Comparison of ENCODE assay signal across 14 mouse cellular contexts in the genomic region with DNA sequence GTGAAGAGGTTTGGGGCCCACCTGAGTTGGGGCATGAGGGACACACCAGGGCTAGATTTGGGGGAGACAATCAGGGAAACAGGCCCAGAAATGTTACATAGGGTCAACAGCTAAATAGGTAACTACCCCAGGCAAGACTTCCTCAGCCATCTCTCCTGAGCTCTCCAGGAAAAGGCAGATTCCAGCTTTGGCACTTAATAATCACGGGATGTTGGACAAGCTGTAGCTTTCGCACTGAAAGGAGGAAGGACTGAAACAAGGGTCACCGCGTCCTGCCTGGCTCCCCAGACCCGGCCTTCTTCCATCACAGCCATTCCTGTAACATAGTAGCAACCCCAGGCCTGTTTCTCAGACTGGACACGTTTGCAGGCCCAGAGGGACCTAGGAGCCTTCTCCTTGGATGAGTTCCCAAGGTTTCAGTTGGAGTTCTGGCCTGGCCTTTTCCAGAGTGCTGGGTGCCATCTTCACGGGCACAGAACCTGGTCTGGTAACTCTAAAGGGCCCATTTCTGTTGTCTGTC. TPM values are rescaled to one million over a fixed set of nuclear protein-coding genes. Genes with fewer than 3 reads are reported as not detected.
DNase-seq lines count a peak whose midpoint lies in the region; ATAC-seq and TF ChIP-seq lines count a peak whose summit lies in the region.
"Had no signal": no experiment of that assay in that cellular context is flagged by ENCODE, and none has a peak within 500 bp of the region (broad histone marks: within the 10 kb centered on the region; RNA-seq: fewer than 3 reads in every experiment).

No protein-coding gene starts in this region.

- no peak overlapping the region for H3K4me2 ChIP-seq in heart, postnatal 0 days (ENCODE audit: low read depth, low read length)
- H3K4me2 ChIP-seq in intestine, embryonic 15.5 days (replicated peaks), result no peak overlapping the region
- H3K4me2 ChIP-seq: liver, embryonic 13.5 days; midbrain, embryonic 15.5 days; neural tube, embryonic 13.5 days had no signal

- no peaks in the 10 kb centered on the region for H3K36me3 ChIP-seq in heart, postnatal 0 days (replicated peaks; ENCODE audit: control insufficient read depth, insufficient read depth, low read length)
- H3K36me3 ChIP-seq in spleen, adult 2 months (ENCODE audit: control insufficient read depth, insufficient read depth, low read length), result no peaks in the 10 kb centered on the region
- H3K36me3 ChIP-seq in intestine, embryonic 15.5 days, result no peaks in the 10 kb centered on the region
- H3K36me3 ChIP-seq: liver, embryonic 13.5 days; midbrain, embryonic 15.5 days; neural tube, embryonic 13.5 days had no signal

- H3K4me1 ChIP-seq in heart, postnatal 0 days (ENCODE audit: control insufficient read depth, insufficient read depth), result peaks cover 18% of the 10 kb centered on the region
- H3K4me1 ChIP-seq in spleen, adult 2 months (ENCODE audit: control insufficient read depth, insufficient read depth, insufficient read length), result no peaks in the 10 kb centered on the region
- H3K4me1 ChIP-seq in intestine, embryonic 15.5 days (replicated peaks), result peaks cover 3% of the 10 kb centered on the region; the same call in 1 of the 2 replicates
- H3K4me1 ChIP-seq: liver, embryonic 13.5 days had no signal

- TF ChIP-seq POLR2A in spleen, adult 2 months (IDR thresholded peaks at IDR 0.05; ENCODE audit: low read depth, low read length), result no peak

- no peak for TF ChIP-seq EP300 in heart, postnatal 0 days (IDR thresholded peaks at IDR 0.05; ENCODE audit: low read depth)

- WGBS in heart, postnatal 0 days, result 66% methylated on average over 7 of the region's 7 CpGs
- 89% methylated on average over 7 of the region's 7 CpGs for WGBS in spleen, adult 2 months
- 82% methylated on average over 7 of the region's 7 CpGs for WGBS in intestine, embryonic 15.5 days

- H3K27ac ChIP-seq in heart, postnatal 0 days (ENCODE audit: low read depth), result peak overlapping the region; percentile 77
- H3K27ac ChIP-seq in spleen, adult 2 months (ENCODE audit: insufficient read depth, low read length), result 0 out of 2 replicates have a peak overlapping the region, but pooled peaks have one; percentile 39
- peak overlapping the region; percentile 67 for H3K27ac ChIP-seq in intestine, embryonic 15.5 days
- H3K27ac ChIP-seq: liver, embryonic 13.5 days; midbrain, embryonic 15.5 days; neural tube, embryonic 13.5 days had no signal

- H3K9me3 ChIP-seq in heart, postnatal 0 days (replicated peaks; ENCODE audit: control insufficient read depth, low read length), result no peaks in the 10 kb centered on the region
- no peaks in the 10 kb centered on the region for H3K9me3 ChIP-seq in intestine, embryonic 15.5 days
- H3K9me3 ChIP-seq: liver, embryonic 13.5 days; midbrain, embryonic 15.5 days; neural tube, embryonic 13.5 days had no signal

- no peak overlapping the region for H3K9ac ChIP-seq in heart, postnatal 0 days (replicated peaks; ENCODE audit: low read depth, low read length)
- no peak overlapping the region for H3K9ac ChIP-seq in intestine, embryonic 15.5 days
- H3K9ac ChIP-seq: liver, embryonic 13.5 days; midbrain, embryonic 15.5 days; neural tube, embryonic 13.5 days had no signal

- no peak for ATAC-seq in heart, postnatal 0 days (ENCODE audit: insufficient read depth, low read depth)
- no peak for ATAC-seq in intestine, embryonic 15.5 days
- ATAC-seq: midbrain, embryonic 15.5 days had no signal

- no peak overlapping the region for H3K4me3 ChIP-seq in heart, postnatal 0 days (ENCODE audit: low read depth, low read length)
- no peak overlapping the region for H3K4me3 ChIP-seq in spleen, adult 2 months (ENCODE audit: extremely low read depth, insufficient read depth, insufficient read length)
- no peak overlapping the region for H3K4me3 ChIP-seq in intestine, embryonic 15.5 days (replicated peaks)
- H3K4me3 ChIP-seq: liver, embryonic 13.5 days; midbrain, embryonic 15.5 days; neural tube, embryonic 13.5 days had no signal

- no peak for TF ChIP-seq CTCF in heart, postnatal 0 days (IDR thresholded peaks at IDR 0.05; ENCODE audit: low read depth)
- no peak for TF ChIP-seq CTCF in spleen, adult 2 months (IDR thresholded peaks at IDR 0.05; ENCODE audit: extremely low read depth, insufficient read depth, insufficient read length, insufficient replicate concordance)

- H3K27me3 ChIP-seq in heart, postnatal 0 days (ENCODE audit: control insufficient read depth, insufficient read depth, low read length), result no peaks in the 10 kb centered on the region
- H3K27me3 ChIP-seq in spleen, adult 2 months (ENCODE audit: control insufficient read depth, insufficient read depth, low read length), result no peaks in the 10 kb centered on the region
- H3K27me3 ChIP-seq in intestine, embryonic 15.5 days (replicated peaks), result no peaks in the 10 kb centered on the region
- H3K27me3 ChIP-seq: liver, embryonic 13.5 days; midbrain, embryonic 15.5 days; neural tube, embryonic 13.5 days had no signal

- DNase-seq in heart, postnatal 0 days (ENCODE audit: low spot score), result no peak
- no peak for DNase-seq in heart, adult 18-20 months
- no peak for DNase-seq in spleen, adult 2 months (ENCODE audit: low read depth in 1 of 2, low spot score in 2 of 2)
- DNase-seq in spleen, adult 12 weeks (ENCODE audit: low spot score), result no peak
- DNase-seq in testis, postnatal 14 days (ENCODE audit: low spot score), result peak; percentile 58
- no peak for DNase-seq in cerebellum, postnatal 14 days
- DNase-seq: adrenal gland, adult 8-10 months; kidney, adult 11 months; liver, embryonic 13.5 days had no signal

RNA-seq across cellular contexts. Expression of a gene that starts 42.2 kb away (rescaled TPM):
- total RNA-seq in heart, postnatal 0 days (2014; rRNA removed; ENCODE audit: low replicate concordance), result not detected in 2 replicates
- not detected in 2 replicates for polyA plus RNA-seq in heart, postnatal 0 days (2015; fragmentation: Nextera tagmentation; extraction: Ambion mirVana)
- total RNA-seq in heart, adult 18-20 months (2021), result not detected
- not detected in 2 replicates for polyA plus RNA-seq in spleen, adult 2 months (2012; rRNA removed)
- polyA plus RNA-seq in intestine, embryonic 15.5 days (2015; fragmentation: Nextera tagmentation; extraction: Ambion mirVana), result not detected in 2 replicates
- total RNA-seq: adrenal gland, adult 8-10 months; heart, postnatal 14 days had no signal
- polyA plus RNA-seq: cortical plate, adult 2 months; liver, embryonic 13.5 days; midbrain, embryonic 15.5 days; neural tube, embryonic 13.5 days had no signal

RNA-seq across cellular contexts. Expression of a gene that starts 50.1 kb away (rescaled TPM):
- 2.2 and 4.4 TPM in 2 replicates for total RNA-seq in heart, postnatal 0 days (2014; rRNA removed; ENCODE audit: low replicate concordance)
- 4.4 and 4.7 TPM in 2 replicates for polyA plus RNA-seq in heart, postnatal 0 days (2015; fragmentation: Nextera tagmentation; extraction: Ambion mirVana)
- total RNA-seq in heart, adult 18-20 months (2021), result 1 to 10 TPM; 3.0 to 3.2 TPM
- polyA plus RNA-seq in spleen, adult 2 months (2012; rRNA removed), result 5.0 and 7.3 TPM in 2 replicates
- 5.2 and 5.6 TPM in 2 replicates for polyA plus RNA-seq in intestine, embryonic 15.5 days (2015; fragmentation: Nextera tagmentation; extraction: Ambion mirVana)
